Mouse (Mus musculus): ENCODE measurements around the gene Tent4b.
A peak's percentile ranks its signal among the peaks of the same experiment; 100 is the strongest.
"Not testable (repeated sequence)": the region's sequence is repeated elsewhere in the genome, so short reads cannot be mapped to it uniquely, and the experiment has no call there.

The Tent4b gene

DNA sequence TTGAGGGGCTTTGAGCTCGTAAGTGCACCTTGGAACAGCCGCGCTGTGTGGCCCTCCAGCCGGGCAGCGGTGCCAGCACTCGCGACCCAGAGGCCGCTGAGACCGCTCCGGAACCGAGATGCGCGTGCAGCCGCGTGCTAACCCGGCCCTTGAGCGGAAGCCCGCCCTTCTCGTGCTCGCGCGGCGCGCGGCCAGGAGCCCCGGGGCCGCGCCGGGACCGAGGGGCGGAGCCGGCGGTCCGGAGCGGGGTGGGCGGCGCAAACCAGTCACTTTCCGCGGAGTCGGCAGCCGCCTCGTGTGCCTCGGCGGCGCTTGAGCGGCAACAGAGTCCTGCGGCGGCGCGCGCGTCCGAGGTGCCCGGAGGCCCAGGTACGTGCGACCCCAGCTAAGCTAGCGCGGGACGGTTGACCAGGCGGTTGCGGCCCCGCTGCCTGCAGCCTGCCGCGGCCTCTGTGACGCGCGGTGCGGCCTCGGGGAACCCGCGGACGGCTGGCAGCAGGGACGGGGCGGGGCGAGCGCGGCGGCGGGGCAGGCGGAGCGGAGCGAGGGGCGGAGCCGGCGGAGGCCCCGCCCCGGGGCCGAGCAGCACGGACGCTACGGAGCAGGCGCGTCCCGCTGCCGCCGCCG lies at the start of gene Tent4b:
Tent4b (plus strand) TSS at position 269 of the 627 bp plus-strand sequence.
- DNase-seq (ENCODE audit: low spot score) = peak; percentile 94

DNA sequence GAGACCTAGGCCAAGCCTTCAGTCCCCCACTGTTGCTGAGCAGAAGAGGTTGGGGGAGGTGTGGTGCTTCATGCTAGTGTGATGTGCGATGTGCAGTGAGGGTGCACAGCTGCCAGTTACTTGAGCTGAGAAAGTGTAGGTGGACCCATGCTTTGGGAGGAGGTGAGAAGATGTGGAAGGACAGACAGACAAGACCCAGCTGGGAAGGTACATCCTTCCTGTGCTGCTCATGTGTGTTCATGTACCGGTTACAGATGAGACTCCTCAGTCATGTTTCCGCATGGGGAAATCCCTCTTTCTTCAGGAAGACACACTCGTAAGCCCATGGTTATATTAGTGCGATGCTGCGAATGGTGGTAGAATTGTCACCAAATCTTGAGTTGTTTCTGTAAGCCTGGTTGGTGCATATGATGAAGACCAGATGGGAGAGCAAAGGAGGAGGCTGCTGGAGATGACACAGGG lies 48.1 kb upstream of the Tent4b start:
- DNase-seq (ENCODE audit: low spot score) = no peak

DNA sequence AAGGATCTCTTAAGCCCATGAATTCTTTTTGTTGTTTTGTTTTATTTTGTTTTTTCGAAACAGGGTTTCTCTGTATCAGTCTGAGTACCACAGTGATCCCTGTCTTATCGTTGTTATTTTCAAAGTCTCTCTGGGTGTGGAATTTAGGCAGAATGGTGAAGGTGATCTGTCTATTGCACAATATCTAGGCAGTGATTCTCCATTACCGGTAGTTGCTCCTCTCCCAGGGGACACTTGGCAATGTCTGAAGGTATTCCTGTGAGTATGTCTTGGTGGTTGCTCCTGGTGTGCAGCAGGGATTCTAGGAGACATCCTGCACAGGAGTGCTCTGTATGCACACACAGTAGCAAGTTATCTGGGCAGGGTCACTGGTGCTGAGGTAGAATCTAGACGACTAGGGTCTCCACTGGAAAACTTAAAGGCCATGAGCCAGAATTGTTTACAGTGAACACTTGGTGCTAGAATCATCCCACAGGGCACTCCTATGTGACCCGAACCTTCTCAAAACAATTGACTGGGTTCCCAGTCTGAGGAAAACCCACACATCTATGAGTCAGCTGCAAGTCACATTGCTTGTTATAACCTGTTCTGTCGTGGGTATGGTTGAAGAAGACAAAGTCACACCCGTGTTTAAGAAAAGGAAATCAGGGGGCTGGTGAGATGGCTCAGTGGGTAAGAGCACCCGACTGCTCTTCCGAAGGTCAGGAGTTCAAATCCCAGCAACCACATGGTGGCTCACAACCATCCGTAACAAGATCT lies 38.6 kb upstream of the Tent4b start:
- no peak for DNase-seq (ENCODE audit: low spot score)

DNA sequence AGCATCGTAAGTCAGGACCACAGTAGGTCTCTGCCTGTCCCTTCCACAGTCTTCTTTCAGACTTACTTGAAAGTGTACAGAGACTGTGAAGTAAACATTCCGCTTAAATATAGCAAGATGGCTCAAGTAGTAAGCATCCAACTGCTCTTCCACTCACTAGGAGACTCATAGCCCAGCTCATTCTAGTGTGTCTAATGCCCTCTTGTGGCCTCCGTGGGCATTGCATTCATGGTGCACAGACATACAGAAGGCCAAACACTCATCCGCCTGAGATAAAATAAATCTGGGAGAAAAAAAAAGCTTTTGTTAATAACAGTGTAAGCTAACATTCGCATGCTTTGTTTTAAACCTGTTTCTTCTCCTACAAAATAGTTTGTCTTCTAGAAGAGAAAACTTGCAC lies 37.6 kb upstream of the Tent4b start:
- DNase-seq (ENCODE audit: low spot score) = peak; percentile 75

DNA sequence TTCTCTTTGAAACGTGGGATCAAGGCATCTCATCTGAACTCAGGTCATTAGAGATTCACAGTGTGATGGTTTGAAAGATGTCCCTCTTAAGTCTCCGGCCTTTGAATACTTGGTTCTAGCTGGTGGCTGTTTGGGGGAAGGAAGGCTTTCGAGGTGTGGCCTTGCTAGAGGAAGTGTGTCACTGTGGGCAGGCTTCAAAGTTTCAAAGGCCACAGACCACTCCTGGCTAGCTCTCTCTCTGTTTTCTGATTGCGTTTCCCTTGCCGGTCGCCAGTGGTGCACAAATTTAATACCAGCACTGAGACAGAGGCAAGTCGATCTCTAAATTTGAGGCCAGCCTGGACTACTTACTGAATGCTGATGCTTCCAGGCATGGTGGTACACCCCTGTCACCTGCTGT lies 23.7 kb upstream of the Tent4b start:
- DNase-seq (ENCODE audit: low spot score) = no peak

GRCm38 (mm10) chr8:88177291-88177690 lies 21.7 kb upstream of the Tent4b start:
- DNase-seq (ENCODE audit: low spot score) = no peak

DNA sequence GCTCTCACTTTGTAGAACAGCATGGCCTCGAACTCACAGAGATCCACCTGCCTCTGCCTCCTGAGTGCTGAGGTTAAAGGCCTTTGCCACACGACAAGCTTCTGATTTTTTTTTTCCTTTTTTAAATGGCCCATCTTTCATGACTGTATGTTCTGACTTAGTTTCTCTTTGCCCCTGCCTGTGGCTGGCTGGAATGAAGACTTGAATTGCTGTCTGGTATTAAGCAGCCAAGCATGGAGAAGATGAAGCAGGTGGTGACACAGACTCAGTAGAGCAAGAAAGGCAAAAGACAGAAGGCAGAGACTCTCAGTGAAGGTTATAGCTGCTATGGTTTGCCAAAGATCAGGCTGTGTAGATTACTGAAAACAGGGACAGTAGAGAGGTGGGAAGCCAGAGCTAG lies 15.9 kb upstream of the Tent4b start:
- DNase-seq (ENCODE audit: low spot score) = no peak

- no peak for DNase-seq (ENCODE audit: low spot score)
Measured at GRCm38 (mm10) chr8:88184914-88185313, 14.1 kb upstream of the Tent4b start.

GRCm38 (mm10) chr8:88185716-88186115 lies 13.3 kb upstream of the Tent4b start:
- no peak for DNase-seq (ENCODE audit: low spot score)

GRCm38 (mm10) chr8:88197328-88197727 lies 1.7 kb upstream of the Tent4b start:
- no peak for DNase-seq (ENCODE audit: low spot score)

GRCm38 (mm10) chr8:88198551-88198944 lies 465 bp upstream of the Tent4b start:
- peak; percentile 68 for DNase-seq (ENCODE audit: low spot score)

DNA sequence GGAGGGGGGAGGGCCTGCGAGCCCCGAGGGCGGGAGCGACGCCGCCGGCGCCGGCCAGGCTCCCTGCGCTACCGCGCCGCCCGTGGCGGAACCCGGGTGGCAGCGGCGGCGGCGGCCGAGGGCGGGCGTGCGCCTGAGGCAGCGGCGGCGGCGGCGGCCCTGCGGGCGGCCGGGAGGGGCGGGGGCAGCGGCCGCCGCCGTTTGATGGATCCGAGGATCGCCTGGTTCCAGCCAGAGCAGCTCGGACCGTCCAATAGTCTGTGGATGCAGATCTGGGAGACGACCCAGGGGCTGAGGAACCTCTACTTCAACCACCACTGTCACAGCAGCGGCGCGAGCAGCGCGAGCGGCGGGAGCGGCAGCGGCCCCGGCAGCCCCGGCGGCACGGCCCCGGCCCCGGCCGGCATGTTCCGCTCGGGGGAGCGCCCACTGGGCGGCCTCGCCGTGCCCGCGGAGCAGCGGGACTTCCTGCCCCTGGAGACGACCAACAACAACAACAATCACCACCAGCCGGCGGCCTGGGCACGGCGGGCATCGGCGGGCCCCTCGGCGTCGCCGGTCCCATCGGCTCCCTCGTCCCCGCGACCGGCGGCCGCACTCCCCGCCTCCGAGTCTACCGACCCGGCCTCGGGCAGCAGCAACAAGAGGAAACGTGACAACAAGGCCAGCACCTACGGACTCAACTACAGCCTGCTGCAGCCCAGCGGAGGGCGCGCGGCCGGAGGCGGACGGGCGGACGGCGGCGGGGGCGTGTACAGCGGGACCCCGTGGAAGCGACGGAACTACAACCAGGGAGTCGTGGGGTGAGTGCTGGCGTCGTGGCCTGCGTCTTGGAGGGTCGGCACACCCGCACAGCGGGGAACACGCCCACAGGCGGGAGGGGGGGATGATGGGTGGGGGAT lies 938 bp downstream of the Tent4b start:
- DNase-seq (ENCODE audit: low spot score) = peak; percentile 57

- DNase-seq (ENCODE audit: low spot score) = no peak
Measured at GRCm38 (mm10) chr8:88200724-88201495, 1.9 kb downstream of the Tent4b start.

DNA sequence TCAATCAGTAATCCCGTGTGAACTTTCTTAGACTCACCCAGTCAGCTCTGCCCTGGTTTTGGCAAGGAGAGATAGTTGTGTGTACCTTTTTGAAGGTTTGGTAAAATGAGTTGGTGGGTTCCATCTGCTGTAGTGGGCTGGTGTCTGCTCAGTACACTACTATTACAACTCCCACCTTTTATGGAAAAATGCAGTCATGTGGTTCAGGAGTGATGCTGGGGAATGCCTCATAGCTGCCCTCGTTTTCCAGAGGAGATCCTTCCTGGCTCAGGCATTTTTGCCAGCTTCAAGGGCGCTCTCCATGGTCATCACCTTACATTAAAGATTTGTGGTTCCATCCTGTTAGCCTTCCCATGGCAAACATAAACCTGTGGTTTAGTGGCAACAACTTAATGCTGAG lies 2.6 kb downstream of the Tent4b start:
- DNase-seq (ENCODE audit: low spot score) = no peak

DNA sequence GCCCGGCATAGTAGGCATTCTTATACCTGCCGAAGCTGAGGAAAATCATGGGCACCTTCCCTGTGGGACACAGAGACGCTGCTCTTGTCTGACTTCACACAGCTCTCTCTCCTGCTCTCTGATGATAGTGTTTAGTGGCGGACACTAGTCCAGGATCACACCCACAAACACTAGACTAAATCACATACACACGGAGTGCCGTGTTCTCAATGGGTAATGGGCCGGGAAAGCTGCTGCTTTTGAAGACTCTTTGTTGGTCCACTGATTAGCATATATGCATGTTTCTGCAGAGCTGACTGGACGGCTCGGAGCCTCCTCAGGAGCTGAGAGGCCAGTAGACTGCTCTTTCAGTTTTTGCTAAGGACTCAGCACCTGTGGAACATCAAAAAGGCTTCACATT lies 7.0 kb downstream of the Tent4b start:
- DNase-seq (ENCODE audit: low spot score) = no peak

GRCm38 (mm10) chr8:88207121-88207821 lies 8.3 kb downstream of the Tent4b start:
- no peak for DNase-seq (ENCODE audit: low spot score)

DNA sequence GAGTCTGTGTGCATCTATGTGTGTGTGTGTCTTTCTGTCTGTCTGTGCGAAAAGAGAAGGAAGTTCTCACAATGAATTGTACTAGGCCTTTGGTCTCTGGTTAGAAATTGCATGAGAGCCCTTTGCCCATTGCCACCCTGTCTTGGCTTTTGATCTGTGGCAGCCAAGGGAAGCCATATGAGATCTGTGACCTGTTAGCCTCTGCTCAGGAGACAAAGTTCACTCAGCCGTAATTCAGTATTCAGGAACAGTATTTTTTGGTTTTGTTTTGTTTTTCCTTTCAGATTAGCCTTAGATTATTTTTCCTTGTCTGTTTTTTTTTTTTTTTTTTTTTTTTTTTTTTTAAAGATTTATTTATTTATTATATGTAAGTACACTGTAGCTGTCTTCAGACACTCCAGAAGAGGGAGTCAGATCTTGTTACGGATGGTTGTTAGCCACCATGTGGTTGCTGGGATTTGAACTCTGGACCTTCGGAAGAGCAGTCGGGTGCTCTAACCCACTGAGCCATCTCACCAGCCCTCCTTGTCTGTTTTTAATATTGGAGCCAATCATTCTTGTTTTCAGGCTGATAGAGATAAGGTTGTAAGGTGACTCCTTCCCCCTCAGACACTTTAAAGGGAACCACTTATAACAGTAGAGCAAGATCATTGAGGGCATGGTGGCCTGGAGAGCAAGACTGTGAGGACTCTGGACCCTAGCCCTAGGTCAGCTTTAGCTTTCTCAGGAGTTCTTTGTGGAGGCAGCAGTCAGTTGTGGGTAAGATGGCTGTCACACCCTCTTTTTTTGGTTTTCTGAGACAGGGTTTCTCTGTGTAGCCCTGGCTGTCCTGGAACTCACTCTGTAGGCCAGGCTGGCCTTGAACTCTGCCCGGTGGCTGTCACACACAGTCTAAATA lies 11.2 kb downstream of the Tent4b start:
- not testable (repeated sequence) for DNase-seq (ENCODE audit: low spot score)

DNA sequence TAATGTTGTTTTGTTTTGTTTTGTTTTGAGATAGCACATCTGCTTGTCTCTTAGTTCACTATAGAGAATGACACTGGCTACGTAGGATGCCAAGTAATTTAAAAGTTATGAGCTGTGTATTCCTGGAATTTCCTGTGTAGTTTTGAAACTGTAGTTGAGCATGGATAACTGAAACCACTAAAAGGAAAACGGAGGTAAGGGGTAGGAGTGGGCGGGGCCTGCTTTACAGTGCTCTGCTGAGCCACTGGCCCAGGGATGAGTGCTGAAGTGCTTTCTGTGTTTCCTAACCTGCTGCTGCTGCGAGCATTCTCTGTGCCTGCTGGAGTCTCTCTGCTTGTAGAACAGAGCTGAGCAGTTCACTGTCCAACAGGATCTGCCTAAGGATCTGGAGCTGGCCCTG lies 22.3 kb downstream of the Tent4b start:
- DNase-seq (ENCODE audit: low spot score) = no peak

GRCm38 (mm10) chr8:88225358-88225757 lies 26.3 kb downstream of the Tent4b start:
- DNase-seq (ENCODE audit: low spot score) = no peak

DNA sequence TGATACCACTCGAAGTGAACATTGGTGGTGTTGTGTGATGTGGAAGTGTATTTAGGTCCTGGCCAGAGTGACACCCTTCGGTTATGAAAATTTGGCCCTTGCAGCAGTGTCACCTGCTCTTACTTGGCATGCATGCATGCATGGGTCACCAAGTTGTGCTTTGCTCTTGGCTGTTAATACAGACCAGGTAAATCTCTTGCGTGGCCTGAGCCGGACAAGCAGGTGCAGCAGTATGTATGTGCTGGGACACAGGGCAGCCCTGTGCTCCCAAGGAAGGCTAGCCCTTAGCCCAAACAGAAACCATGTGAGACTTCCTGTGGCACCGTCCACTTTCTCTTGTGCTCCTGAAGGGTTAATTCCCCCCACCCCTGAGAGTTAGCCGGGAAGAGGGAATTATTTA lies 28.8 kb downstream of the Tent4b start:
- no peak for DNase-seq (ENCODE audit: low spot score)

Data from MN1 (cell line).